Mouse (Mus musculus) erythroblast, embryonic 14.5 days (primary cell): ENCODE results near the gene F13b.

Experiments used
- GATA1 ChIP-seq: IDR thresholded peaks from 2 replicates; pipeline ENCODE4 v1.6.1; 2012; ENCODE audit warnings: low read length, inconsistent platforms, mixed read lengths
- TAL1 ChIP-seq: IDR thresholded peaks from 3 replicates; pipeline ENCODE4 v1.6.1; 2012; ENCODE audit warnings: low read length, inconsistent platforms, mixed read lengths

- TF ChIP-seq TAL1 = no peak
- TF ChIP-seq GATA1 = no peak
Observed at GRCm38 (mm10) chr1:139501258-139501752, at the start of gene F13b.
